Mouse (Mus musculus) ES-E14 (cell line): ENCODE results near the gene Itga6. TPM values are rescaled to one million over a fixed set of nuclear protein-coding genes. Genes with fewer than 3 reads are reported as not detected.

ENCODE experiments used
- DNase-seq: peaks from one replicate; pipeline ENCODE4 v3.0.0-alpha.2; 2013; ENCODE audit warnings: low read depth, low spot score
- H3K27ac ChIP-seq: 2 replicates; pipeline ENCODE4 v1.5.1; 2012; ENCODE audit warnings: low read depth, mild to moderate bottlenecking, low read length, moderate library complexity, mixed read lengths; ENCODE audit not compliant: poor library complexity, insufficient read depth, severe bottlenecking
- H3K36me3 ChIP-seq: 2 replicates; pipeline ENCODE4 v1.6.1; 2012; ENCODE audit warnings: mild to moderate bottlenecking, low read length, moderate library complexity, mixed read lengths; ENCODE audit not compliant: control insufficient read depth, poor library complexity, insufficient read depth, severe bottlenecking
- H3K4me1 ChIP-seq, 2 experiments: fragments of 150-350 bp in 1 of 2; sonication (generic) in 1 of 2; 2 replicates each; pipeline ENCODE4 v1.6.1; 2012; ENCODE audit warnings: low read length in 2 of 2, mild to moderate bottlenecking in 1 of 2, mixed read lengths in 1 of 2; ENCODE audit not compliant: control insufficient read depth in 2 of 2, insufficient read depth in 2 of 2, poor library complexity in 1 of 2
- H3K4me3 ChIP-seq, 2 experiments: fragments of 150-350 bp in 1 of 2; sonication (generic) in 1 of 2; 2 replicates each; pipeline ENCODE4 v1.5.1; 2012; ENCODE audit warnings: low read length in 2 of 2, low read depth in 1 of 2, mild to moderate bottlenecking in 1 of 2, mixed read lengths in 1 of 2; ENCODE audit not compliant: insufficient read depth in 1 of 2, poor library complexity in 1 of 2, severe bottlenecking in 1 of 2
- H3K9ac ChIP-seq: 2 replicates; pipeline ENCODE4 v1.6.1; 2012; ENCODE audit warnings: low read depth, mild to moderate bottlenecking, low read length, mixed read lengths; ENCODE audit not compliant: poor library complexity, insufficient read depth, severe bottlenecking
- H3K9me3 ChIP-seq: fragments of 150-350 bp; sonication (generic); 2 replicates; pipeline ENCODE4 v1.6.1; 2012; ENCODE audit warnings: low read depth, mild to moderate bottlenecking, low read length; ENCODE audit not compliant: control insufficient read depth, insufficient read depth
- CHD2 ChIP-seq: IDR thresholded peaks from 2 replicates; pipeline ENCODE4 v1.6.1; 2014; ENCODE audit warnings: mild to moderate bottlenecking, low read depth, low read length, inconsistent platforms
- HCFC1 ChIP-seq: IDR thresholded peaks from 2 replicates; pipeline ENCODE4 v1.6.1; 2012; ENCODE audit warnings: low read length, inconsistent platforms, borderline replicate concordance; ENCODE audit not compliant: insufficient read depth
- MAFK ChIP-seq: IDR thresholded peaks from 2 replicates; pipeline ENCODE4 v1.6.1; 2014; ENCODE audit warnings: mild to moderate bottlenecking, low read depth, low read length, inconsistent platforms; ENCODE audit not compliant: insufficient read depth
- ZC3H11A ChIP-seq: IDR thresholded peaks from 2 replicates; pipeline ENCODE4 v1.6.1; 2012; ENCODE audit warnings: low read depth, mild to moderate bottlenecking, inconsistent platforms, low read length, borderline replicate concordance
- ZNF384 ChIP-seq: IDR thresholded peaks from 2 replicates; pipeline ENCODE4 v1.6.1; 2012; ENCODE audit warnings: low read depth, low read length, inconsistent platforms
- in situ Hi-C, 2 experiments: fragments of 600-800 bp; cut with MboI; formaldehyde crosslinking; loops; one replicate each; pipeline ENCODE4 v1.15.1; 2025; ENCODE audit warnings: low sequenced_read_pairs in 2 of 2, inconsistent platforms in 1 of 2; ENCODE audit not compliant: unreplicated experiment in 2 of 2
- total RNA-seq: library from RNA; depleted of rRNA; stranded (reverse); fragments of 300-350 nt; gene quantifications from 2 replicates; pipeline ENCODE4 v1.2.3, GENCODE M21; 2012

Itga6 gene
- total RNA-seq, 1 experiment: 169 TPM

DNA sequence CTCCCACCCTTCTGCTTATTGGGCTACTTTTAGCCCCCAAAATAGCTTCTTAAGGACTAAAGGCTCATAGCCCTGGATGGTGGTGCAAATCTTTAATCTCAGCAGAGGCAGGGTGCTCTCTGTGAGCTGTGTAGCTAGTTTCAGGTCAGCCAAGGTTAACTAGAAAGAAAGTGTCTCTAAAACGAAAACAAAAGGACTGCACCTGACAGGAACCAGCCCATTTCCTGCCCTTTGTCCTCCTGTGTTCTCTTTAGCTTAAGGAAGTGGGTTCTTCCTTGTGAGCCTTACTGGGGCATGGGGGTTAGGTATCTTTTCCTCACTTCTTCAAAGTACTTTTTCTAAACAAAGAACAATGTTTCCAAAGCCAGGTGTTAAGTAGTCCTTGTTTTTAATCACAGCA lies 121.1 kb downstream of the Itga6 start:
- H3K4me1 ChIP-seq: peaks cover 18 to 24% of the 10 kb centered on the region in 2 experiments
- H3K4me3 ChIP-seq: no peak overlapping the region; a peak in 1 of 4 replicates
- H3K27ac ChIP-seq: peak overlapping the region; percentile 95; the same call in 1 of the 2 replicates
- no peak overlapping the region for H3K9ac ChIP-seq
- H3K9me3 ChIP-seq: no peaks in the 10 kb centered on the region
- TF ChIP-seq ZNF384 (0 out of 2 replicates have a peak, but pooled peaks have one; percentile 3), CHD2 (0 out of 2 replicates have a peak, but pooled peaks have one; percentile 56), ZC3H11A (no peak), HCFC1 (no peak), MAFK (no peak)
- peak; percentile 82 for DNase-seq
- in situ Hi-C loops: no loop called here
- H3K36me3 ChIP-seq: no peaks in the 10 kb centered on the region

DNA sequence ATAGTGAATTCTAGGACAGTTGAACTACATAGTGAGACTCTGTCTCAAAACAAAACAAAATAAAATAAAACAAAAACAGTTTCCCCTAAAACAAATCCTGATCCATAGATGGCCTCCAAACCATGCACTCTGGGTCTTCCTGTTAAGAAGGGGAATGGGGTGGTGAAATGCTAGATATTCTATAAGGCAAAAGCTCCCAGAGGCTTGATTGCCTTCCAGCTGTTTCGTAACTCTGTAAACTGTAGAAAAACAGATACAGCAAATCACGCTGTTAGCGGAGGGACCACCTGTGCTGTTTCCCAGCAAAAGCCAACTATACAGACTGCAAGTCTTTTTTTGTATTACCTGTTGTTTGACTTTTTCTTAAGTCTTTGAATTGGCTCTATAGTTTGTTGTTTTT lies 121.6 kb downstream of the Itga6 start:
- DNase-seq: no peak
- peak overlapping the region in 1 of 2 experiments; percentile 13; a peak in 2 of 4 replicates for H3K4me3 ChIP-seq
- no peaks in the 10 kb centered on the region for H3K36me3 ChIP-seq
- H3K9me3 ChIP-seq: no peaks in the 10 kb centered on the region
- TF ChIP-seq ZC3H11A (no peak), CHD2 (no peak), MAFK (no peak), HCFC1 (no peak), ZNF384 (no peak)
- in situ Hi-C loops: no loop called here
- H3K9ac ChIP-seq: peak overlapping the region; percentile 65
- peak overlapping the region; percentile 95 for H3K27ac ChIP-seq
- H3K4me1 ChIP-seq: peaks cover 14 to 25% of the 10 kb centered on the region in 2 experiments

DNA sequence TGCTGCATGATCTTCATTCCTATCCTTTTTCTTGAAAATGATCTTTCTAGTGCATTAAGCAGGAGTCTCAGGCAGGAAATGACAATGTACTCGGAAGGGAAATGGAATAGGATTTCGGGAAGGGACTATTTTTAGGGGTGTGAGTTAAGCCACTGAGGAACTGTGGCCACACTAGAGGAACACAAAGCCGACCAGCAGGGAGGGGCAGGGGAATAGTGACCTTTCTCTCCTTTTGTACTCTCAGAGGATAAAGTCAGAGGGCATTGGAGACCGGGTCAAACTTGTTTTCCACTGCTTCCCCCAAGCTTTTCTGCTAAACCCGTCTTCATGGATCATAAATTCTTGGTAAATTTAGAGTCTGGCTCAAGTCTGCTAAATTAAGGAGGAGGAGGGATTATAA lies 122.1 kb downstream of the Itga6 start:
- Histone ChIP-seq H3K27ac (peak overlapping the region; percentile 95; the same call in 1 of the 2 replicates), H3K4me3 (peak overlapping the region in 1 of 2 experiments; percentile 21; a peak in 2 of 4 replicates), H3K9me3 (no peaks in the 10 kb centered on the region), H3K9ac (peak overlapping the region; percentile 35; the same call in 1 of the 2 replicates), H3K36me3 (no peaks in the 10 kb centered on the region), H3K4me1 (peaks cover 15 to 27% of the 10 kb centered on the region in 2 experiments)
- no peak for TF ChIP-seq ZNF384
- peak; percentile 42; the same call in 1 of the 2 replicates for TF ChIP-seq CHD2
- DNase-seq: peak; percentile 59
- in situ Hi-C loops: no loop called here

DNA sequence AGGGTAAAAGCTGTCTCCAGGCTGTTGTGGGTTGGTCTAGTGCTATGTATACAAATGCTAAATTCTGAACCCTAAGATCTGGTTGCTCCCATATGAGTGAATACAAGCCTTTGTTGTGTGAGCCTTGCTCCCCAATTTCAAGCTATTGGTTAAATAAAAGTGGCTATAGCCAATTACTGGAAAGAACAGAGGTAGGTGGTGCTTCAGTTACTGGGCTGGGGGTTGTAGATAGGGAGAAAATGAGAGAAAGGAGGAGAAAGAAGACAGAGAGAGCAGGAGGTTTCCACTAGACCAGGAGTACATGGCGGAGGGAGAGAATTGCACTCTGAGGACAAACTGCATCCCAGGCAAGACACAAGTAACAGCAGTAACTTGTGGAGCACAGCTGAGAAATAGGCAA lies 122.8 kb downstream of the Itga6 start:
- H3K27ac ChIP-seq: peak overlapping the region; percentile 95
- H3K4me3 ChIP-seq: peak overlapping the region; percentile 5 to 65; a peak in 3 of 4 replicates
- no peak for DNase-seq
- in situ Hi-C loops: no loop called here
- H3K36me3 ChIP-seq: no peaks in the 10 kb centered on the region
- H3K9ac ChIP-seq: peak overlapping the region; percentile 78
- no peaks in the 10 kb centered on the region for H3K9me3 ChIP-seq
- no peak for TF ChIP-seq MAFK
- TF ChIP-seq ZC3H11A: no peak
- TF ChIP-seq ZNF384: no peak
- no peak for TF ChIP-seq CHD2
- no peak for TF ChIP-seq HCFC1
- peaks cover 10 to 25% of the 10 kb centered on the region in 2 experiments for H3K4me1 ChIP-seq

DNA sequence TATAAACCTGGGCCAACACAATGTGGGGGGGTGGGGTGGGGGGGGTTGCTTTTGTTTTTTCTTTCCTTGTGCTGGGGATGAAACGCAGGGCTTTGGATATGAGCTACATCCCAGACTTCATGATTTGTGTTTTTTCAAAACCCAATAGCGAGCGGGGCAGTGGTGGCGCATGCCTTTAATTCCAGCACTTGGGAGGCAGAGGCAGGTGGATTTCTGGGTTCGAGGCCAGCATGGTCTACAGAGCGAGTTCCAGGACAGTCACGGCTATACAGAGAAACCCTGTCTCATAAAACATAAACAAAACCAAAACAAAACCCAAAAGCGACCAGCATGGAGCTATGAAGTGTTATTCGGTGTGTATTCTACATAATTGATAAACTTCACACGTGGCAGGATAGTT lies 126.7 kb downstream of the Itga6 start:
- Histone ChIP-seq H3K36me3 (peaks cover 11% of the 10 kb centered on the region; the same call in 1 of the 2 replicates), H3K4me1 (peaks cover 10 to 25% of the 10 kb centered on the region in 2 experiments), H3K4me3 (peak overlapping the region; percentile 75 to 94; a peak in 2 of 4 replicates), H3K9ac (no peak overlapping the region; the same call in 1 of the 2 replicates), H3K9me3 (no peaks in the 10 kb centered on the region), H3K27ac (peak overlapping the region; percentile 59; the same call in 1 of the 2 replicates)
- no peak for DNase-seq
- in situ Hi-C loops: no loop called here
- TF ChIP-seq ZC3H11A (no peak), MAFK (no peak), HCFC1 (no peak), CHD2 (no peak), ZNF384 (no peak)
